Mouse (Mus musculus) heart, postnatal 14 days (tissue): ENCODE results near the gene Ddb2. TPM values are rescaled to one million over a fixed set of nuclear protein-coding genes. Genes with fewer than 3 reads are reported as not detected.

Experiments
- total RNA-seq, 2 experiments: library from RNA; stranded (reverse); gene quantifications; 2 replicates each; pipeline ENCODE4 v1.2.3; 2021

Ddb2 gene
- total RNA-seq, 2 experiments from 2014 or later, result 4.6 to 6.3 TPM

Other genes starting within 250 kb of the Ddb2 start
- 10 to 100 TPM; 11.6 to 12.4 TPM for gene Rapsn, start 201.4 kb downstream of the Ddb2 start, total RNA-seq
- gene Psmc3, start 183.0 kb downstream of the Ddb2 start, total RNA-seq, result 100 to 1,000 TPM; 209 to 211 TPM
- 10 to 100 TPM; 24.7 to 25.5 TPM for gene Slc39a13, start 166.6 kb downstream of the Ddb2 start, total RNA-seq
- 1 to 10 TPM; 4.1 TPM for gene Spi1, start 154.6 kb downstream of the Ddb2 start, total RNA-seq
- 1,000 to 10,000 TPM; 1,701 to 1,920 TPM for gene Mybpc3, start 118.8 kb downstream of the Ddb2 start, total RNA-seq
- 1 to 10 TPM; 6.6 to 7.7 TPM for gene Madd, start 53.1 kb downstream of the Ddb2 start, total RNA-seq
- 10 to 100 TPM in 1 of 2 experiments, 1 to 10 TPM in 1; 8.6 to 11.8 TPM for gene Nr1h3, start 34.1 kb downstream of the Ddb2 start, total RNA-seq
- gene Acp2, start 34.1 kb downstream of the Ddb2 start, total RNA-seq, result 10 to 100 TPM; 18.1 to 19.7 TPM
- gene Pacsin3, start 19.0 kb upstream of the Ddb2 start, total RNA-seq, result 100 to 1,000 TPM; 106 to 109 TPM
- 10 to 100 TPM; 59.2 to 62.4 TPM for gene Arfgap2, start 28.0 kb upstream of the Ddb2 start, total RNA-seq
- 10 to 100 TPM; 10.5 to 12.0 TPM for gene 1110051M20Rik, start 207.7 kb upstream of the Ddb2 start, total RNA-seq
- 10 to 100 TPM; 11.1 to 13.3 TPM for gene Lrp4, start 220.5 kb upstream of the Ddb2 start, total RNA-seq